Mouse (Mus musculus) kidney, embryonic 16.5 days (tissue): ENCODE data around the gene C2cd4b. TPM values are rescaled to one million over a fixed set of nuclear protein-coding genes. Genes with fewer than 3 reads are reported as not detected.

Experiments
- microRNA-seq: library from miRNA; unstranded; fragments of <30 nt; microRNA quantifications from one replicate; pipeline ENCODE4, GENCODE M21; 2016
- polyA plus RNA-seq: library from polyadenylated mRNA; unstranded; fragments of >200 nt; fragmentation: Nextera tagmentation; extraction: Ambion mirVana; gene quantifications from 2 replicates; pipeline ENCODE4 v1.2.1, GENCODE M21; 2015

C2cd4b gene
- polyA plus RNA-seq, 1 experiment from 2014 or later = 0.15 TPM

Small RNAs within 50 kb of the gene (microRNA-seq; reads per million reads assigned to microRNA genes)
- gene Mir7241 = not detected
- gene Mir7242 = not detected

Other genes with a start within 250 kb of the C2cd4b start
- 18.9 and 19.1 TPM in 2 replicates for gene Tln2, start 199.7 kb upstream of the C2cd4b start, polyA plus RNA-seq
- 0.44 and 0.54 TPM in 2 replicates for gene C2cd4a, start 72.9 kb downstream of the C2cd4b start, polyA plus RNA-seq
- 3.2 and 4.6 TPM in 2 replicates for gene Vps13c, start 81.0 kb downstream of the C2cd4b start, polyA plus RNA-seq